Mouse (Mus musculus) R1 (cell line): ENCODE results near the gene Srgap2.
"Not testable (repeated sequence)": the region's sequence is repeated elsewhere in the genome, so short reads cannot be mapped to it uniquely, and the experiment has no call there.

Experiments
- DNase-seq: peaks from one replicate; pipeline ENCODE4 v3.0.0-alpha.2; 2018; ENCODE audit warnings: low read depth, low spot score

The Srgap2 gene

GRCm38 (mm10) chr1:131288938-131289337 is 238.2 kb downstream of the Srgap2 start:
- DNase-seq, result no peak

- DNase-seq, result peak; percentile 20
Measured at GRCm38 (mm10) chr1:131287267-131287666, 239.9 kb downstream of the Srgap2 start.

GRCm38 (mm10) chr1:131286803-131287202 is 240.3 kb downstream of the Srgap2 start:
- DNase-seq, result no peak

- no peak for DNase-seq
Measured at GRCm38 (mm10) chr1:131284616-131285015, 242.5 kb downstream of the Srgap2 start.

- no peak for DNase-seq
Measured at GRCm38 (mm10) chr1:131284167-131284566, 243.0 kb downstream of the Srgap2 start.

GRCm38 (mm10) chr1:131281731-131282130 is 245.4 kb downstream of the Srgap2 start:
- DNase-seq, result no peak

- peak; percentile 25 for DNase-seq
Measured at GRCm38 (mm10) chr1:131280280-131280679, 246.9 kb downstream of the Srgap2 start.

GRCm38 (mm10) chr1:131279456-131279776 is 247.7 kb downstream of the Srgap2 start, which contains the start of gene Ikbke:
Gene Ikbke (minus strand): TSS chr1:131279606.
- no peak for DNase-seq

GRCm38 (mm10) chr1:131278606-131279455 is 248.3 kb downstream of the Srgap2 start:
- no peak for DNase-seq

GRCm38 (mm10) chr1:131276831-131277230 is 250.3 kb downstream of the Srgap2 start:
- no peak for DNase-seq

- no peak for DNase-seq
Measured at GRCm38 (mm10) chr1:131275577-131275976, 251.6 kb downstream of the Srgap2 start.

GRCm38 (mm10) chr1:131274725-131275539 is 252.2 kb downstream of the Srgap2 start:
- peak; percentile 39 for DNase-seq

GRCm38 (mm10) chr1:131269797-131270578 is 257.2 kb downstream of the Srgap2 start:
- peak; percentile 84 for DNase-seq

- DNase-seq, result peak; percentile 82
Measured at GRCm38 (mm10) chr1:131268776-131269175, 258.4 kb downstream of the Srgap2 start.

GRCm38 (mm10) chr1:131263905-131264304 is 263.2 kb downstream of the Srgap2 start:
- DNase-seq, result peak; percentile 47

GRCm38 (mm10) chr1:131260309-131260656 is 266.9 kb downstream of the Srgap2 start:
- peak; percentile 89 for DNase-seq

GRCm38 (mm10) chr1:131259632-131260308 is 267.4 kb downstream of the Srgap2 start:
- peak; percentile 41 for DNase-seq

- DNase-seq, result no peak
Measured at GRCm38 (mm10) chr1:131257288-131257687, 269.9 kb downstream of the Srgap2 start.

GRCm38 (mm10) chr1:131252516-131253250 is 274.5 kb downstream of the Srgap2 start:
- not testable (repeated sequence) for DNase-seq
